Mouse (Mus musculus): ENCODE measurements around the gene Xrra1.

DNA sequence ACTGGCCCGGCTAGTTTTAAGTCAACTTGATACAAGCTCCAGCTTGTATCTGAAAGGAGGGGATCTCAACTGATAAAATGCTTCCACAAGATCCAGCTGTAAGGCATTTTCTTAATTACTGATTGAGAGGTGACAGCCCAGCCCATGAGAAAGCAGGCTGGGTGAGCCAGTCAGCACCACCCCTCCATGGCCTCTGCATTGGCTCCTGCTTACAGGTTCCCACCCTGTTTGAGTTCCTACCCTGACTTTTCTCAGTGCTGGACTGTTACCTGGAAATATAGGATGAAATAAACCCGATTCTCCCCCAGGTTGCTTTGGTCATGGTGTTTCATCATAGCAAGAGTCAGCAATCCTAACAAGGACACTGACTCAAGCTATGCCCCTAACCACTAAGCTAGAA lies 37.0 kb upstream of the Xrra1 start:
- TF ChIP-seq CTCF (IDR thresholded peaks at IDR 0.05; ENCODE audit: low read depth, low read length), result no peak
- no peak for TF ChIP-seq POLR2A (IDR thresholded peaks at IDR 0.05; ENCODE audit: extremely low read depth, insufficient read depth, low read length)

All from liver, adult 2 months (tissue).